Mouse (Mus musculus): ENCODE measurements around the gene Nek6.

DNA sequence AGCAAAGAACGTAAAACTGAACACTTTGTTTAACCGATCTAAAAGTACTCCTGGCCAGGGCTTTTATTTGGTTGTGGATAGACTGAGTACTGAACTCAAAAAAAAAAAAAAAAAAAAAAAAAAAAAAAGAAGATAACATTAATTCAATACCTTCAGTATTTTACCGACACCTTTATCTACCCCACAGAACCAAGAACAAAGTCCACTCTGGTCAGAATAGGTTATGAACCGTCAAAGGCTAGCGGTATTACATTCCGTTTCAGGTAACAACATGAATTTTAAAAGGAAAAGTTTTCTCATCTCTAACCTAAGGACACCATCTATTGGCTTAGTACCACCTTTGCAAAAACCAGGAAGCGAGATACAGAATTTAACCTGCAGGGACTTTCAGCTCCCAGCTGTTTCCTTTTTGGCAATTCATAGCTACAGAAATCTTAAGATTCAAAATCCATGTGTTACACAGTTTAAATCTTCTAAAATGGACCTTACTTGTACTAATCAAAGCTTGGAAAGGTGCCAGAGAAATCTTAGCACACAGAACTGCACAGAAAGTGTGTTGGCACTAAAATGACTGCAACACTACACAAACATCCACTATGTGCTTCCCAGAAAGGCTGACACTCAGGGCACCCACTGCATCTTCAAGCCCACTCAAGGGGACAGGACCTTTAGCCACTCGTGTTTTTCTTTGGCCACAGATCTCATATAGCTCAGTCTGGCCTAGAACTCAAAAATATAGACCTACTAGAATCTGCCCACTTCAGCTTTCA is 112.6 kb downstream of the Nek6 start:
- TF ChIP-seq ELF1 (IDR thresholded peaks at IDR 0.05; ENCODE audit: low read depth, low read length) (no peak), EP300 (IDR thresholded peaks at IDR 0.05; ENCODE audit: low read depth in 1 of 2, low read length in 2 of 2) (no peak), TCF12 (IDR thresholded peaks at IDR 0.05; ENCODE audit: low read depth, low read length) (no peak), ZC3H11A (IDR thresholded peaks at IDR 0.05; ENCODE audit: low read depth, low read length) (no peak), MAX (IDR thresholded peaks at IDR 0.05; ENCODE audit: low read length) (no peak), JUND (IDR thresholded peaks at IDR 0.05; ENCODE audit: low read depth, low read length) (no peak), POLR2A (IDR thresholded peaks at IDR 0.05; ENCODE audit: control insufficient read depth in 1 of 2, insufficient read depth in 1 of 2, low read depth in 1 of 2, low read length in 2 of 2, poor library complexity in 1 of 2) (no peak), ZKSCAN1 (IDR thresholded peaks at IDR 0.05; ENCODE audit: low read depth, low read length) (no peak), CTCF (IDR thresholded peaks at IDR 0.05 in 2 of 3, conservative IDR thresholded peaks at IDR 0.05 in 1 of 3; ENCODE audit: control insufficient read depth in 1 of 3, insufficient read depth in 1 of 3, low read depth in 2 of 3, low read length in 3 of 3, poor library complexity in 1 of 3, severe bottlenecking in 1 of 3) (no peak)

Measured in MEL (cell line).